Mouse (Mus musculus) thymus, adult 2 months (tissue): ENCODE measurements around the gene Tmem253.

Source experiments
- CTCF ChIP-seq: fragments of 200-500 bp; IDR thresholded peaks from 2 replicates; pipeline ENCODE4 v1.5.1; 2012; ENCODE audit warnings: mild to moderate bottlenecking, control low read depth, low read length, moderate library complexity, borderline replicate concordance; ENCODE audit not compliant: control insufficient read depth, poor library complexity, insufficient read depth; ENCODE audit errors: extremely low read depth
- POLR2A ChIP-seq: fragments of 200-500 bp; IDR thresholded peaks from 2 replicates; pipeline ENCODE4 v1.6.1; 2012; ENCODE audit warnings: mild to moderate bottlenecking, low read length, control low read depth, moderate library complexity; ENCODE audit not compliant: control insufficient read depth, poor library complexity, insufficient read depth; ENCODE audit errors: extremely low read depth

- TF ChIP-seq CTCF, result no peak
- no peak for TF ChIP-seq POLR2A
These were observed 45.3 kb downstream of the Tmem253 start for GRCm38 (mm10) chr14:52060800-52061199.
